Mouse (Mus musculus): ENCODE data around the gene Ptger2. TPM values are rescaled to one million over a fixed set of nuclear protein-coding genes. Genes with fewer than 3 reads are reported as not detected.
A peak's percentile ranks its signal among the peaks of the same experiment; 100 is the strongest.
"Not testable (repeated sequence)": the region's sequence is repeated elsewhere in the genome, so short reads cannot be mapped to it uniquely, and the experiment has no call there.

Ptger2 gene
- 0.32 and 0.33 TPM in 2 replicates for polyA plus RNA-seq (2012; rRNA removed)

GRCm38 (mm10) chr14:44987674-44988355 is at the start of gene Ptger2:
Gene Ptger2 (plus strand): TSS chr14:44988195.
- H3K4me3 ChIP-seq (replicated peaks; ENCODE audit: insufficient read depth, low read depth, low read length), result peak within 1 kb of the TSS; percentile 36
- WGBS, result 35% methylated on average over 6 of the region's 6 CpGs
- DNase-seq, result not testable (repeated sequence)

GRCm38 (mm10) chr14:44960746-44961145 is 27.2 kb upstream of the Ptger2 start:
- 62% methylated on average over 1 of the region's 1 CpGs for WGBS
- Histone ChIP-seq H3K4me1 (ENCODE audit: control insufficient read depth, insufficient read depth, low read length) (no peaks in the 10 kb centered on the region), H3K27me3 (ENCODE audit: control insufficient read depth, insufficient read depth, low read length) (no peaks in the 10 kb centered on the region), H3K27ac (ENCODE audit: insufficient read depth, low read length) (no peak overlapping the region), H3K4me3 (replicated peaks; ENCODE audit: insufficient read depth, low read depth, low read length) (no peak overlapping the region)
- TF ChIP-seq POLR2A (IDR thresholded peaks at IDR 0.05; ENCODE audit: borderline replicate concordance, insufficient read depth, low read length), result no peak
- no peak for TF ChIP-seq CTCF (IDR thresholded peaks at IDR 0.05; ENCODE audit: borderline replicate concordance, insufficient read depth, low read depth, low read length)
- no peak for DNase-seq

More at GRCm38 (mm10) chr14:44987674-44988355, at the start of gene Ptger2:
- not testable (repeated sequence) for H3K4me1 ChIP-seq (ENCODE audit: control insufficient read depth, insufficient read depth, low read length); H3K27me3 ChIP-seq (ENCODE audit: control insufficient read depth, insufficient read depth, low read length); H3K27ac ChIP-seq (ENCODE audit: insufficient read depth, low read length)

GRCm38 (mm10) chr14:44977278-44977677 is 10.7 kb upstream of the Ptger2 start:
- 4% methylated on average over 4 of the region's 4 CpGs for WGBS
- H3K27ac ChIP-seq (ENCODE audit: insufficient read depth, low read length); H3K4me1 ChIP-seq (ENCODE audit: control insufficient read depth, insufficient read depth, low read length); H3K4me3 ChIP-seq (replicated peaks; ENCODE audit: insufficient read depth, low read depth, low read length); H3K27me3 ChIP-seq (ENCODE audit: control insufficient read depth, insufficient read depth, low read length): not testable (repeated sequence)
- 0 out of 2 replicates have a peak, but pooled peaks have one; percentile 7 for TF ChIP-seq CTCF (IDR thresholded peaks at IDR 0.05; ENCODE audit: borderline replicate concordance, insufficient read depth, low read depth, low read length)
- DNase-seq, result peak; percentile 18 to 31

GRCm38 (mm10) chr14:44979887-44980286 is 8.1 kb upstream of the Ptger2 start:
- DNase-seq, result no peak
- H3K27me3 ChIP-seq (ENCODE audit: control insufficient read depth, insufficient read depth, low read length), result no peaks in the 10 kb centered on the region
- H3K4me3 ChIP-seq (replicated peaks; ENCODE audit: insufficient read depth, low read depth, low read length), result no peak overlapping the region
- H3K27ac ChIP-seq (ENCODE audit: insufficient read depth, low read length), result no peak overlapping the region
- TF ChIP-seq POLR2A (IDR thresholded peaks at IDR 0.05; ENCODE audit: borderline replicate concordance, insufficient read depth, low read length) (no peak), CTCF (IDR thresholded peaks at IDR 0.05; ENCODE audit: borderline replicate concordance, insufficient read depth, low read depth, low read length) (no peak)
- WGBS, result 28% methylated on average over 3 of the region's 3 CpGs
- H3K4me1 ChIP-seq (ENCODE audit: control insufficient read depth, insufficient read depth, low read length), result no peaks in the 10 kb centered on the region

GRCm38 (mm10) chr14:44981490-44981889 is 6.5 kb upstream of the Ptger2 start:
- H3K27ac ChIP-seq (ENCODE audit: insufficient read depth, low read length), result no peak overlapping the region
- no peak overlapping the region for H3K4me3 ChIP-seq (replicated peaks; ENCODE audit: insufficient read depth, low read depth, low read length)
- H3K27me3 ChIP-seq (ENCODE audit: control insufficient read depth, insufficient read depth, low read length), result no peaks in the 10 kb centered on the region
- WGBS, result 12% methylated on average over 4 of the region's 4 CpGs
- no peak for DNase-seq
- TF ChIP-seq POLR2A (IDR thresholded peaks at IDR 0.05; ENCODE audit: borderline replicate concordance, insufficient read depth, low read length) (no peak), CTCF (IDR thresholded peaks at IDR 0.05; ENCODE audit: borderline replicate concordance, insufficient read depth, low read depth, low read length) (no peak)
- no peaks in the 10 kb centered on the region for H3K4me1 ChIP-seq (ENCODE audit: control insufficient read depth, insufficient read depth, low read length)

- no peak for DNase-seq
- 30% methylated on average over 9 of the region's 9 CpGs for WGBS
- H3K4me3 ChIP-seq (replicated peaks; ENCODE audit: insufficient read depth, low read depth, low read length), result no peak overlapping the region
Observed at GRCm38 (mm10) chr14:44984106-44984505, 3.9 kb upstream of the Ptger2 start.

GRCm38 (mm10) chr14:44986248-44986647 is 1.7 kb upstream of the Ptger2 start:
- peaks cover 7% of the 10 kb centered on the region; the same call in 1 of the 2 replicates for H3K4me1 ChIP-seq (ENCODE audit: control insufficient read depth, insufficient read depth, low read length)
- no peak for DNase-seq
- no peak overlapping the region for H3K27ac ChIP-seq (ENCODE audit: insufficient read depth, low read length)
- H3K27me3 ChIP-seq (ENCODE audit: control insufficient read depth, insufficient read depth, low read length), result no peaks in the 10 kb centered on the region
- no peak overlapping the region for H3K4me3 ChIP-seq (replicated peaks; ENCODE audit: insufficient read depth, low read depth, low read length)
- TF ChIP-seq POLR2A (IDR thresholded peaks at IDR 0.05; ENCODE audit: borderline replicate concordance, insufficient read depth, low read length), result no peak
- no peak for TF ChIP-seq CTCF (IDR thresholded peaks at IDR 0.05; ENCODE audit: borderline replicate concordance, insufficient read depth, low read depth, low read length)

More at GRCm38 (mm10) chr14:44984106-44984505, 3.9 kb upstream of the Ptger2 start:
- TF ChIP-seq POLR2A (IDR thresholded peaks at IDR 0.05; ENCODE audit: borderline replicate concordance, insufficient read depth, low read length) (no peak), CTCF (IDR thresholded peaks at IDR 0.05; ENCODE audit: borderline replicate concordance, insufficient read depth, low read depth, low read length) (no peak)
- Histone ChIP-seq H3K27ac (ENCODE audit: insufficient read depth, low read length) (no peak overlapping the region), H3K4me1 (ENCODE audit: control insufficient read depth, insufficient read depth, low read length) (peaks cover 6% of the 10 kb centered on the region; the same call in 1 of the 2 replicates), H3K27me3 (ENCODE audit: control insufficient read depth, insufficient read depth, low read length) (no peaks in the 10 kb centered on the region)

- 4% methylated on average over 14 of the region's 14 CpGs for WGBS
Observed at GRCm38 (mm10) chr14:44988456-44989016, 541 bp downstream of the Ptger2 start.

More at GRCm38 (mm10) chr14:44988456-44989016, 541 bp downstream of the Ptger2 start:
- no peak for TF ChIP-seq POLR2A (IDR thresholded peaks at IDR 0.05; ENCODE audit: borderline replicate concordance, insufficient read depth, low read length)
- no peak for TF ChIP-seq CTCF (IDR thresholded peaks at IDR 0.05; ENCODE audit: borderline replicate concordance, insufficient read depth, low read depth, low read length)
- no peak for DNase-seq
- Histone ChIP-seq H3K27ac (ENCODE audit: insufficient read depth, low read length) (no peak overlapping the region), H3K27me3 (ENCODE audit: control insufficient read depth, insufficient read depth, low read length) (no peaks in the 10 kb centered on the region), H3K4me1 (ENCODE audit: control insufficient read depth, insufficient read depth, low read length) (peaks cover 7% of the 10 kb centered on the region; the same call in 1 of the 2 replicates), H3K4me3 (replicated peaks; ENCODE audit: insufficient read depth, low read depth, low read length) (peak overlapping the region; percentile 36)

Data from cerebellum, adult 2 months (tissue).